Mouse (Mus musculus) midbrain, embryonic 10.5 days (tissue): ENCODE results near the gene Rnf43. TPM values are rescaled to one million over a fixed set of nuclear protein-coding genes. Genes with fewer than 3 reads are reported as not detected.

ENCODE experiments used
- DNase-seq: peaks from one replicate; pipeline ENCODE4 v3.0.0-alpha.2; 2017; ENCODE audit warnings: low spot score
- H3K27ac ChIP-seq: fragments of 300-500 bp; sonication (generic); replicated peaks from 2 replicates; pipeline ENCODE4 v1.5.1; 2016; ENCODE audit warnings: mild to moderate bottlenecking
- H3K27me3 ChIP-seq: fragments of 300-500 bp; sonication (generic); 2 replicates; pipeline ENCODE4 v1.6.1; 2016; ENCODE audit warnings: low read depth, mild to moderate bottlenecking; ENCODE audit not compliant: poor library complexity, severe bottlenecking
- H3K36me3 ChIP-seq: fragments of 300-500 bp; sonication (generic); 2 replicates; pipeline ENCODE4 v1.6.1; 2016; ENCODE audit warnings: mild to moderate bottlenecking, moderate library complexity
- H3K4me1 ChIP-seq: fragments of 300-500 bp; sonication (generic); 2 replicates; pipeline ENCODE4 v1.6.1; 2016
- H3K4me3 ChIP-seq: fragments of 300-500 bp; sonication (generic); 2 replicates; pipeline ENCODE4 v1.5.1; 2016; ENCODE audit warnings: mild to moderate bottlenecking, moderate library complexity
- H3K9me3 ChIP-seq: fragments of 300-500 bp; sonication (generic); replicated peaks from 2 replicates; pipeline ENCODE4 v1.6.1; 2016; ENCODE audit warnings: mild to moderate bottlenecking
- whole genome bisulfite sequencing: fragments of 180-500 bp; shearing (Covaris S2); methylation state at CpG from one replicate; pipeline ENCODE4 v1.1.7; 2016; 5-methylcytosine and 5-hydroxymethylcytosine counted together
- polyA plus RNA-seq: library from polyadenylated mRNA; unstranded; fragments of >200 nt; fragmentation: Nextera tagmentation; extraction: Ambion mirVana; gene quantifications from 2 replicates; pipeline ENCODE4 v1.2.1, GENCODE M21; 2016

Rnf43 gene
- polyA plus RNA-seq, 1 experiment from 2014 or later, result 0.95 TPM

DNA sequence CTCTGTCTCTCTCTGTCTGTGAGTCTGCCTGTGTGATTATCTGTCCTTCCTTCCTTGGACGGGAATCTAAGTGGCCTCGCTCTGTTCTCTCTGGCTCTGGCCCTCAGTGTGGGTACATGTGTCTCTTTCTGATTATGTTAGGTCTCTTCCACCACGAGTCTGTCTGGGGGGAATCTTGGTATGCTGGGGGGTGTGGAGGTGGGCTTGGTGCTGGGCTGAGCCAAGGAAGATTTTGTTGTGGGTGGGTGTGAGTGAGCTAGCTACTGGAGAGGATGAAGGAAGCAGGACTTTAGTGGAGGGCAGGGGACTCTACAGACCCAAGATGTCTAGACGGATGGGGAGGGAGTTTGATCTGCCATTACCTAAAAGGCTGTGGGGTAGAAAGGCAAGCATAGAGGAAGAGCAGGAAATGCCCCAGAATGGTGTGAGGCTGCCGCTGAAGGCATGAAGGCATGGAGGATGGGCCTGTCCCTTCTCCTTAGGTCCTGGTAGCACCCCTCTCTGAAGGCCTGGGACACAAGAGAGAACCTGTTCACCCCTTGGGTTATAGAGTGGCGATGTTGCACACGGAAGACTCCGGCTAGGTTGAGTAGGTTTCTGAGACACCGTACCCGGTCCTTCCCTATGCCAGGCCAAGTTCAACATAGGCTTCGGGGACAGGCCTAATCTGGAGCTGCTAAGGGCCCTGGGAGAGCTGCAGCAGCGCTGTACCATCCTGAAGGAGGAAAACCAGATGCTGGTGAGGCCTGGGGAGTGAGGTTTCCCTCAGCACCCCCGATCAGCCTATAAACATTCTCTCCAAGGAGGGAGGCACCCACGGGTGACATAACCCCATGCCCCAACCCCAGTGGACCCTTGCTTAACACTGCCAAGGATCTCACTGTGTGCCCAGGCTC lies 99.5 kb downstream of the Rnf43 start:
- Histone ChIP-seq H3K9me3 (no peaks in the 10 kb centered on the region), H3K4me1 (peaks cover 48% of the 10 kb centered on the region), H3K4me3 (peak overlapping the region; percentile 78; the same call in 1 of the 2 replicates), H3K36me3 (no peaks in the 10 kb centered on the region), H3K27ac (no peak overlapping the region; the same call in 1 of the 2 replicates), H3K27me3 (peaks cover 81% of the 10 kb centered on the region)
- DNase-seq, result no peak
- WGBS, result 83% methylated on average over 14 of the region's 14 CpGs

DNA sequence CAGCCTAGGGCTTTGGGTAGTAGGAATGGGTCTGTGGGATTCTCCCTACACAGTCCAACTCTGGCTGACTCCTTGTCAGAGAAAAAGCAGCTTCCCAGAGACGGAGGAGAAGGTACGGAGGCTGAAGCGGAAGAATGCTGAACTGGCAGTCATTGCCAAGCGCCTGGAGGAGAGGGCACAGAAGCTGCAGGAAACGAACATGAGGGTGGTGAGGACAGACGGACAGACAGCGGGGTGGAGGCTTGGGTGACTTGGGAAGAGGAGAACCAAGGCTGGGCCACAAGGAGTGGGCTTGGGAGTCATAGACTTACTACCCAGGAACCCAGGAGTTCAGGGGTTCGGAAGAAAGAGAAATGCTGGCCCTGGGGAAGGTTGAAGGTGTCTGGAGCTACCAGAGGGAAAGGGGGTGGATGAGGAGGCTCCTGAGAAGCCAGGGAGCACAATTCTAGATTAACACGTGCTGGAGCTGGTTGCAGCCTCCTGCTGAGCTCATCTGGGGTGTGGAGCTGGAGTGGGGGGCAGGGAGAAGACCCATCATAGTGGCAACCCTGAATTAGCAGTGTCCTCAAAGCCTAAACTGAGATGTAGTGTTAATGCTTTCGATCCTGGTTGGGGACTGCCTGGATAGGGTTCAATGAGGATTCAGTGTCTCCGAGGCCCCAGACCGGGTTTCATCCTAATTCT lies 100.3 kb downstream of the Rnf43 start:
- 44% methylated on average over 12 of the region's 12 CpGs for WGBS
- Histone ChIP-seq H3K27ac (peak overlapping the region; percentile 50), H3K27me3 (peaks cover 89% of the 10 kb centered on the region), H3K4me1 (peaks cover 48% of the 10 kb centered on the region), H3K4me3 (peak overlapping the region; percentile 78), H3K36me3 (no peaks in the 10 kb centered on the region), H3K9me3 (no peaks in the 10 kb centered on the region)
- DNase-seq, result no peak

- no peaks in the 10 kb centered on the region for H3K9me3 ChIP-seq
- no peaks in the 10 kb centered on the region for H3K36me3 ChIP-seq
- peak; percentile 67 for DNase-seq
- H3K27me3 ChIP-seq, result peaks cover 96% of the 10 kb centered on the region
- peaks cover 48% of the 10 kb centered on the region for H3K4me1 ChIP-seq
- 1% methylated on average over 17 of the region's 17 CpGs for WGBS
- H3K27ac ChIP-seq, result peak overlapping the region; percentile 89
- peak overlapping the region; percentile 78 for H3K4me3 ChIP-seq
These were observed 101.0 kb downstream of the Rnf43 start for GRCm38 (mm10) chr11:87763511-87763987.

DNA sequence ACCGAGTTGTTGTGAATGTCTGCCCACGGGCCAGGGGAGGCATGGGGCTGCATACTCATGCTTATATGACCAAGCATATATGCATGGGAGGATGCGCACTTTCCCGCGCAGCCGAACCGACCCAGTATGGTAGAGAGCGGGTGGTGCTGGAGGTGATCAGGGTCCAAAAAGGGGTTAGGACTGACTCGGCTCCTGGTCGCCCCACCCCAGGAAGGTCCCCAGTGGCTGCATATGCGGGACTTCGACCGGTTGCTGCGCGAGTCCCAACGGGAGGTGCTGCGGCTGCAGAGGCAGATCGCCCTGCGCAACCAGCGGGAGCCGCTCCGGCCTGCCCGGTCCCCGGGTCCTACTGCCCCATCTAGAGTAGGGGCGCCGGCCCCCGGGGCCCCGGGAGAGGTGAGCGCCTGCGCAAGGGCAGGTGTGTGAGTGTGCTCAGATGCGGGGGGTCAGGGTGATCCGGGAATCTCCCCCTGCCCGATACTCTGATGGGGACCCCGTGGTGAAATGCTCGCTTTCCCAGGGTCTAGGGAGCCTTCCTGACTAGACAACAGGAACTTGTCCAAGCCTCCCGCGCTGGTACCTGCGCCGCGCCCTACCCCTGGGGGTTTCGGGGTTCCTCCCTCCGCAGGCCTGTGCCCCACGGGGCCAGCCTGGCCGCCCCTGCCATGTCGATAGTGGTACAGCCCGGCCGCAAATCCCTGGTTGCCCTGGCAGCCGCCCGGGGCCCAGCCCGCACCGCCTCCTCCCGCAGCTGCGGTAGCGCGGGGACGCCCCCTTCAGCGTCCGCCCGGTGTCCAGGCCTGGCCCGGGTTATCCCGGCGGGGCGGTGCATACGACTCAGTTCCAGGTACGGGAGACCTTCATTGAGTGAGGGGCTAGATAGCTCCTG lies 101.7 kb downstream of the Rnf43 start:
- Histone ChIP-seq H3K9me3 (no peaks in the 10 kb centered on the region), H3K27ac (peak overlapping the region; percentile 89), H3K4me3 (peak overlapping the region; percentile 78), H3K36me3 (no peaks in the 10 kb centered on the region), H3K27me3 (peaks cover 93% of the 10 kb centered on the region), H3K4me1 (peaks cover 48% of the 10 kb centered on the region)
- 1% methylated on average over 65 of the region's 65 CpGs for WGBS
- DNase-seq, result peak; percentile 73

- H3K4me3 ChIP-seq, result no peak overlapping the region
- no peak for DNase-seq
- peaks cover 11% of the 10 kb centered on the region; the same call in 1 of the 2 replicates for H3K36me3 ChIP-seq
- 92% methylated on average over 4 of the region's 4 CpGs for WGBS
- peaks cover 49% of the 10 kb centered on the region for H3K27me3 ChIP-seq
- H3K9me3 ChIP-seq, result no peaks in the 10 kb centered on the region
- peaks cover 15% of the 10 kb centered on the region for H3K4me1 ChIP-seq
- no peak overlapping the region for H3K27ac ChIP-seq
These were observed 106.2 kb downstream of the Rnf43 start for GRCm38 (mm10) chr11:87768745-87769144.

GRCm38 (mm10) chr11:87770989-87771388 lies 108.5 kb downstream of the Rnf43 start:
- Histone ChIP-seq H3K9me3 (no peaks in the 10 kb centered on the region), H3K4me1 (peaks cover 8% of the 10 kb centered on the region; the same call in 1 of the 2 replicates), H3K27me3 (peaks cover 30% of the 10 kb centered on the region), H3K27ac (no peak overlapping the region), H3K4me3 (no peak overlapping the region), H3K36me3 (peaks cover 11% of the 10 kb centered on the region; the same call in 1 of the 2 replicates)
- WGBS, result 60% methylated on average over 3 of the region's 3 CpGs
- DNase-seq, result peak; percentile 57

DNA sequence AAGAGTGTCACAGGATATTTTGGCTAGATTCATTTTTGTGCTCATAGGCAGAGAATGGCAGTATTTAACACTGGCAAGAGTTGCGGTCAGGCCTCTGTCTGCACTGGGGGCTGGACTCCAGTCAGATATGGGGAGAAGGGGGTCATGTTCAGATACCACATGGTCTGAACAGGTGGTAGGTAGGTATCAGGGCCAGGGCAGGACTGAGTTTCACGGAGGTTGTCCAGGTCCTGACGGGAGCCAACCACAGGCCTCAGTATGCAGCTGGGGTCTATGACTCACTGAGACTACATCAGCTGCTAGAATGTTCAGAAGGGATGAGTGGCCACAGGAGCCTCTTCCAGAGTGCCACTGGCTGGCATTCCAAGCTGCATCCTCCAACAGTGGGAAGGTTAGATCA lies 109.8 kb downstream of the Rnf43 start:
- Histone ChIP-seq H3K9me3 (no peaks in the 10 kb centered on the region), H3K27me3 (peaks cover 30% of the 10 kb centered on the region), H3K27ac (no peak overlapping the region), H3K36me3 (peaks cover 11% of the 10 kb centered on the region; the same call in 1 of the 2 replicates), H3K4me3 (no peak overlapping the region), H3K4me1 (peaks cover 11% of the 10 kb centered on the region)
- no peak for DNase-seq
- WGBS, result 94% methylated on average over 3 of the region's 3 CpGs

- Histone ChIP-seq H3K4me3 (peak overlapping the region; percentile 51), H3K9me3 (no peaks in the 10 kb centered on the region), H3K27me3 (peaks cover 55% of the 10 kb centered on the region), H3K27ac (peak overlapping the region; percentile 79), H3K4me1 (peaks cover 30% of the 10 kb centered on the region), H3K36me3 (no peaks in the 10 kb centered on the region; the same call in 1 of the 2 replicates)
- peak; percentile 79 for DNase-seq
- 10% methylated on average over 32 of the region's 32 CpGs for WGBS
These were observed 115.7 kb downstream of the Rnf43 start for GRCm38 (mm10) chr11:87778100-87778765.

GRCm38 (mm10) chr11:87778915-87779314 lies 116.4 kb downstream of the Rnf43 start:
- peak overlapping the region; percentile 51 for H3K4me3 ChIP-seq
- WGBS, result 41% methylated on average over 12 of the region's 12 CpGs
- peaks cover 55% of the 10 kb centered on the region for H3K27me3 ChIP-seq
- H3K27ac ChIP-seq, result 0 out of 2 replicates have a peak overlapping the region, but pooled peaks have one; percentile 79
- H3K4me1 ChIP-seq, result peaks cover 30% of the 10 kb centered on the region
- no peak for DNase-seq
- H3K36me3 ChIP-seq, result no peaks in the 10 kb centered on the region; the same call in 1 of the 2 replicates
- H3K9me3 ChIP-seq, result no peaks in the 10 kb centered on the region

DNA sequence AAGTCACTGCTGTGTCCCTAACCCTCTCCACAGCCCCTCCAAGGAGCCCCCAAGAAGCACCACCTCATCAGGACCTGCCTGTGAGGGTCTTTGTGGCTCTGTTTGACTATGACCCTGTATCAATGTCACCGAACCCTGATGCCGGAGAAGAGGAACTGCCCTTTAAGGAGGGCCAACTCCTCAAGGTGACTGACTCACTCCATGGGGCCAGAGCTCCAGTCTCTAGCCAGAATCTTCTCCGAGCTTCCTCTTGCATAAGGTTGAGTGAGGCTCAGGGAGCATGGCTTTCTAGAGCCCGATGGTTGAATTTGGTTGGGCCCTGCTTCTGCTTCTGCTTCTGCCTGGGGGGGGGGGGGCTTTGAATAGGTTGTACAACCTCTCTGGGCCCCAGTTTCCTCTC lies 116.9 kb downstream of the Rnf43 start:
- no peaks in the 10 kb centered on the region for H3K9me3 ChIP-seq
- peaks cover 55% of the 10 kb centered on the region for H3K27me3 ChIP-seq
- H3K4me3 ChIP-seq, result 0 out of 2 replicates have a peak overlapping the region, but pooled peaks have one; percentile 51
- no peak for DNase-seq
- WGBS, result 84% methylated on average over 4 of the region's 4 CpGs
- no peaks in the 10 kb centered on the region; the same call in 1 of the 2 replicates for H3K36me3 ChIP-seq
- H3K27ac ChIP-seq, result 0 out of 2 replicates have a peak overlapping the region, but pooled peaks have one; percentile 79
- H3K4me1 ChIP-seq, result peaks cover 30% of the 10 kb centered on the region

DNA sequence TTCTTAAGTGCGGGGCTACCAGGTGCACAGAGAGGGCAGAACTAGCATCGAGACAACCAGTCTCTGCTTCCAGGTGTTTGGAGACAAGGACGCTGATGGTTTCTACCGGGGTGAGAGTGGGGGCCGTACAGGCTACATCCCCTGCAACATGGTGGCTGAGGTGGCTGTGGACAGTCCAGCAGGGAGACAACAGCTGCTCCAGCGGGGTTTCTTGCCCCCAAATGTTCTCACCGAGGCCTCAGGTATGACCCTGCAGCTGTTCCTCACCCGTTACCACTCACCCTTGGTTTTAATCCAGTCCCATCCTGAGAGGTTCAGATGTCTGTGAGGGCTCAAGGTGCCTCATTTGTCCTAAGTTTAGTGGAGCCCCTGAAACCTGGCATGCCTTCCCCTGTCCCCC lies 117.6 kb downstream of the Rnf43 start:
- H3K27ac ChIP-seq, result no peak overlapping the region
- DNase-seq, result no peak
- no peaks in the 10 kb centered on the region for H3K9me3 ChIP-seq
- peaks cover 55% of the 10 kb centered on the region for H3K27me3 ChIP-seq
- H3K4me3 ChIP-seq, result no peak overlapping the region
- no peaks in the 10 kb centered on the region; the same call in 1 of the 2 replicates for H3K36me3 ChIP-seq
- peaks cover 22% of the 10 kb centered on the region for H3K4me1 ChIP-seq
- 87% methylated on average over 8 of the region's 8 CpGs for WGBS
